Mouse (Mus musculus) B cell, adult (primary cell): Measurements from ENCODE around the gene Ifng. TPM values are rescaled to one million over a fixed set of nuclear protein-coding genes. Genes with fewer than 3 reads are reported as not detected.

Source experiments
- total RNA-seq: library from RNA; stranded (reverse); gene quantifications from 4 replicates; pipeline ENCODE4 v1.2.4, GENCODE M21; 2023; ENCODE audit not compliant: inconsistent age

Ifng gene
- total RNA-seq, result 0.61 to 1.7 TPM (median 1.1 TPM) in 4 replicates

GRCm38 (mm10) chr10:118440742-118441240 is at the start of gene Ifng:
Gene Ifng (plus strand): TSS chr10:118441046.

Other genes with a start within 250 kb of the Ifng start
- gene Il22, start 236.1 kb upstream of the Ifng start, total RNA-seq, result not detected in 4 replicates
- gene Gm32717, start 200.3 kb upstream of the Ifng start, total RNA-seq, result 0.72 to 1.3 TPM (median 1.1 TPM) in 4 replicates
- 0.72 to 1.3 TPM (median 1.1 TPM) in 4 replicates for gene Gm32802, start 182.4 kb upstream of the Ifng start, total RNA-seq
- gene Iltifb, start 146.0 kb upstream of the Ifng start, total RNA-seq, result not detected in 4 replicates
- gene Gm9040, start 114.1 kb upstream of the Ifng start, total RNA-seq, result not detected in 4 replicates
- gene Gm9044, start 108.6 kb upstream of the Ifng start, total RNA-seq, result not detected in 4 replicates
- gene Gm9045, start 103.2 kb upstream of the Ifng start, total RNA-seq, result not detected in 4 replicates
- not detected in 4 replicates for gene Gm9046, start 97.8 kb upstream of the Ifng start, total RNA-seq
- gene Gm9048, start 92.4 kb upstream of the Ifng start, total RNA-seq, result not detected in 4 replicates
- not detected in 4 replicates for gene Gm9049, start 86.9 kb upstream of the Ifng start, total RNA-seq